Mouse (Mus musculus) lung, adult 2 months (tissue): ENCODE data around the gene Gucy1a1.

Experiments used
- CTCF ChIP-seq: fragments of 200-500 bp; IDR thresholded peaks from 2 replicates; pipeline ENCODE4 v1.5.1; 2011; ENCODE audit warnings: mild to moderate bottlenecking, low read length, control low read depth; ENCODE audit not compliant: insufficient read depth
- POLR2A ChIP-seq: fragments of 200-500 bp; IDR thresholded peaks from 2 replicates; pipeline ENCODE4 v1.6.1; 2011; ENCODE audit warnings: low read depth, mild to moderate bottlenecking, control low read depth, low read length, borderline replicate concordance; ENCODE audit errors: extremely low read depth

DNA sequence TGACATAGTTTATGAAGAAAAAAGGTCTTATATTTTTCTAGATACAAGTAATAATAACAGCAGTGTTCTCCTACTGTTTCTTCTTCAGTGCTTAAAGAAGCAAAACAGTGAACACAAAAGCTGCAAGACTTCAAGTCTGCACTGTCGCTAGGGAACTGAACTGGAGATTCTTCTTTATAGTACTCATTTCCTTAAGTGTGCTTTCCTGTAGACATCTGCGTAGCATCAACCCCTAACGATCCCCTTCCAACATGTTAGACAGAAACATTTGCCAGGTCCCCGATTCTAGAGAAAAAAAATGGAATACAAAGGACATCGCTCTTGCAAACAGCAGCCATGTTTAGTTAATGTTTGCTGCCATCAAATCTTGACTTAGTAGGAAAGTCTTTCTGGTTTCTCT lies 77.8 kb downstream of the Gucy1a1 start:
- TF ChIP-seq CTCF (no peak), POLR2A (no peak)
